Mouse (Mus musculus) G1E-ER4 (cell line): ENCODE measurements around the gene Siva1. TPM values are rescaled to one million over a fixed set of nuclear protein-coding genes. Genes with fewer than 3 reads are reported as not detected.

Source experiments
- GATA1 ChIP-seq: IDR thresholded peaks from one replicate; pipeline ENCODE4 v1.8.0; 2012; ENCODE audit warnings: low read length, inconsistent platforms
- polyA plus RNA-seq: library from polyadenylated mRNA; stranded (reverse); fragments of >175 nt; gene quantifications from 2 replicates; pipeline ENCODE4 v1.2.3, GENCODE M21; 2012

Siva1 gene
- polyA plus RNA-seq, 1 experiment = 75.4 TPM

DNA sequence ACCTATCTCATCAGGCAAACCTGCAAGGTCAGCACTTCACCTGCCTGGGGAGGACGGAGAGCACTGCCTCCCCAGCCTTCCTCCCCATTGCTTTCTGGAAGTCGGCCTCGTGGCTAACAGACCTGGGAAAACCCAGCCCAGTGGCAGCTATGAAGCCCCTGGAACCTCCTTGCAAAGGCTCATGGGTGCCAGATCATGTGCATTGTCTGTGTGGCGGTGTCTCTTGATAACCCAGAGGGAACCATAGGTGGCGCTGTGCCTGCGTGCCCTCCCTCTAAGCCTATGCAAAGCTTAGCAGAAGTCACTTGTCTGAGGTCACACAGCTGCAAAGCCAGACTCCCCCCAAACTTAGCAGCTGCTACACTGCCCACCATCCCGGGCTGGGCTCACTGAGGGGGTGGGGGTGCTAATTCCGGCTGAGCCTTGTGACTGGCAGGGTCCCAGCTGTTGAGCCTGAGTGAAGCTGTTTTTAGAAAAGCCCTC lies 26.5 kb upstream of the Siva1 start:
- TF ChIP-seq GATA1 = no peak

- no peak for TF ChIP-seq GATA1
Observed at GRCm38 (mm10) chr12:112618981-112619685, 25.3 kb upstream of the Siva1 start.

DNA sequence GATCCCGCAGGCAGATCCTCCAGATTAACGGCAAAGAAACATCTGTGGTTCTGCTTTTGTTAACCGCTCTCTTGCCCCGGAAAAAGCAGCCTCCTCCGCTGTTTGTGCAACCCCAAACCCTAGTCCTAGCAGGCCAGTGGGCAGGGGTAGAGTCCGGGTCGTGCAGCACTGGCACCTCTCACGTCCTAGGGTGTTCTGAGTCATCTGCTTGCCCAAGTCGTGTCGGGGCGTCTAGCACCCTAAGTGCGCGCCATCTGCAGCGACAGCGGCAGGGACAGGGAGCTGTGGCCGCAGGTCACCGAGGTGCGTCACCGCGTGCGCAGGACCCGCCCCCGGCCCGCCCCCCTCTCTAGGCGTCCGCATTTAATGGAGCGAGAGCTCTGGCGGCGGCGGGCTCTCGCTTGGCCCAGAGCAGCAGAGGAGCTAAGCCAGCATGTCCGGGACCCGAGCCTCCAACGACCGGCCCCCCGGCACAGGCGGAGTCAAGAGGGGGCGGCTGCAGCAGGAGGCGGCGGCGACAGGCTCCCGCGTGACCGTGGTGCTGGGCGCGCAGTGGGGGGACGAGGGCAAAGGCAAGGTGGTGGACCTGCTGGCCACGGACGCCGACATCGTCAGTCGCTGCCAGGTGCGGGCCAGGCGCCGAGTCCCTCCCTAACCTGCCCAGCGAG lies 24.7 kb upstream of the Siva1 start, which contains the start of gene Adssl1:
Gene Adssl1, plus strand, starts transcription at position 360 of the 668 bp plus-strand sequence.
- no peak for TF ChIP-seq GATA1

DNA sequence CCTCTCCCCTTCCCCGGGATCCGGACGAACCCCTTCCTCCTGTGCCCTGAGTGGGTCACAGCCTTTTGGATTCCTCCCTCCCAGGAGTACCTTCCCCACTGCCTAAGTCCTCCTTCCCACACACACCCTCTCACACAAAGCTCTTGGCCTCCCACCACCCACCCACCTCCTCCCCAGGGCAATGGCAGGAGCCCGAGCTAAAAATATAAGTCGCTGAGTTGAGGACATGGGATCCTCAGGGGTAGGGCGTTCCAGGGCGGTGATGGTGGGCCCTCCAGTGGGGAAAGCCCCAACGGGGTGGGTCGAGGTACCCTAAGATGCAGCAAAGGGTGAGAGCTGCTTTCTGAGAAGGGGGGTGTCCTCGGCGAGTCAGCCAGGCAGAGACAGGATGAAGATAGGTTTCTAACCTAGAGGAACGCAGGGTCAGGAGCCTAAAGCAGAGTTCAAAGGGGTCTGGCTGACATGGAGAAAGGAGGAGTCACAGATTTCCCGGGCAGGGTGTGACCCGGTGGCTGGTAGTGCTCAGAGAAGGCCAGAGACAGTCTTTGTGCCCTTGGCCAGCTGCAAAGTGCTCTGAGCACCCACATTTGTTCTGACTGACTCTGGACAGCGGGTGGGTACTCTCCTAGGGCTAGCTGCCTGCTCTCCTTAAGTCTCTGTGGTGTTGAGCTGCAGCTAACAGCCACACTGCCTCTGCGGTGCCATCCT lies 24.0 kb upstream of the Siva1 start:
- TF ChIP-seq GATA1 = no peak

DNA sequence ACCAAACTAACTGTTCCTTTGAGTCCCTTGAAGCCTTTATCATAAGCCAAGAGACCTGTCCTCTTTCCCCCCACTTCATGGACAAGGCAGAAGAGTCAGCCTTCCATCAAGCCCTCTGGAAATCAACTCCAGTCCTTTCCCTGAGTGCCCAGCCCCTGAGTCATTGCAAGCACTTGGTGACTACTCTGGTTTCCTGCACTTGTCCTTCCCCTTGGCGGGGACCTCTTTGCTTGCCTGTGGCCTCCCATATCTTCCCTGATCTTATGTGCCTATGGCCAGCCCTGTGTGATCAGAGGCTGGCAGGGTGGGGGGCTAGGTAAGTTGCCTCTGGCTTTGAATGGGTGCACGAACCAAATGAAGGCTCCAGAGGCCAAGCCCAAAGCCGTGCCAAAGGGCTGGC lies 22.6 kb upstream of the Siva1 start:
- no peak for TF ChIP-seq GATA1

- TF ChIP-seq GATA1 = no peak
Observed at GRCm38 (mm10) chr12:112623742-112624141, 20.7 kb upstream of the Siva1 start.

DNA sequence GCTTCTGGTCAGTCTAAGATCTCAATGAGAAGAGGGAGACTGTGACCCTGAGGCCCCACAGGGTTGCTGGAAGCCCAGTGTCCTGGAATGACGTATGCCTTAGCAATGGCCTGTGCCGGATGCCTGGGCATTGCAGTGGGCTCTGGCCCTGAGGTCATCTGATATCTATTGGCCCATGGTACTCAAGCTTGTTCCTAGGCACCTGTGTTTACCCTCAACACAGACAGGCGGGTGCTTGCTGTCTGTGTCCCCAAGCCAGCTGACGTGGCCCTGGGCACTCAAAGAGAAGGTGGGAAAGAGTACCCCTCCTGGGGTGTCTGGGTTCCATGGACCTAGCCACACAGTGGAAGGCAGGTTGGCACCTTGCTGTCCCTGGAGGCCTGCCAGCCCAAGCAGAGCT lies 18.8 kb upstream of the Siva1 start:
- TF ChIP-seq GATA1 = no peak

DNA sequence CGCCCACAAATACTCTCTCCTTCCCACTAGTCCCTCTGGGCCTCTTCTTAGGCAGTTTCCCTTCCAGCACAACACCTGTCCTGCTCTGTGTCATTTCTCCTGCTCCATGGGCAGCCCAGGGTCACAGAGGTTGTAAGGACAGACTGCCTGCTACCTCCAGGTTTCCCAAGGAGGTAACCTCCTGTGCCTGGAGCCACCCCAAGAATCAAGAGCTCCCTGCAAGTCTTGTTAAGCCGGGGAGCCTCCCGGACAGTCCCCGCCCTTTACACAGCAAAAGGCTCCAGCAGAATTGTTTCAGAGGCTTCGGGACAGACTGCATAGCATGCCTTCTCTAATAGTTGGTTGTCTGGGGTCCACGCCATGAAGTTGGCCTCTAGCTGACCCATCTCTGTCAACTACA lies 18.0 kb upstream of the Siva1 start:
- no peak for TF ChIP-seq GATA1

GRCm38 (mm10) chr12:112627097-112627881 lies 17.2 kb upstream of the Siva1 start:
- no peak for TF ChIP-seq GATA1

- TF ChIP-seq GATA1 = no peak
Observed at GRCm38 (mm10) chr12:112628197-112628596, 16.3 kb upstream of the Siva1 start.

GRCm38 (mm10) chr12:112628928-112629721 lies 15.4 kb upstream of the Siva1 start:
- no peak for TF ChIP-seq GATA1

DNA sequence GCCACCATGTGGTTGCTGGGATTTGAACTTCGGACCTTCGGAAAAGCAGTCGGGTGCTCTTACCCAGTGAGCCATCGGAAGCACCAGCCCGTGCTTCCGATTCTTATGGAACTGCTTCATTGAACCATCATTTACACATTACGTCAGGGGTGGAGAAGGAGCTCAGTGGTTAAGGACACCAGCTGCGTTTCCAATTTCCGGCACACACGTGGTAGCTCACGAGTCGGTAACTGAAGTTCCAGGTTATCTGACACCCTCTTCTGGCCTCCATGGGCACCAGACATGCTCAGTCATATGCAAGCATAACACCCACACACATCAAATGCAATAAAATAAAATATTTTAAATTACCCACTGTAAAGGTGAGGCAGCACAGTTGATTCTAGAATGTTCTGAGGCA lies 14.4 kb upstream of the Siva1 start:
- TF ChIP-seq GATA1 = no peak

DNA sequence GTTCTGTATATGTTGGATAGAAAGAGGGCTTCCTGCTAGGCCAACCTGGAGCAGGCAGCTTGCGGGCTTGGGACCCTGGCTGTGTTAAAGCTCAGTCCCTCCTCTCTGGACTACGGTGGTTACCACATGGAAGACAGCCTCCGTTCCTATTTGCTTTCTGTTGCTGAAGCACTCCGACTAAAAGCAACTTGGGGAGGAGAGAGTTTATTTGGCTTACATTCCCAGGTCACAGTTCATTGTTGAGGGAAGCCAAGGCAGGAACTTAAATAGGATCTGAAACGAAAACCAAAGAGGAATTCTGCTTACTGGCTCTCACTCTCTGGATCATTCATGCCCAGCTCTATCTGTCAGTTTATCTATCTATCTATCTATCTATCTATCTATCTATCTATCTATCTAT lies 13.7 kb upstream of the Siva1 start:
- TF ChIP-seq GATA1 = no peak

- TF ChIP-seq GATA1 = no peak
Observed at GRCm38 (mm10) chr12:112631472-112631871, 13.0 kb upstream of the Siva1 start.

- TF ChIP-seq GATA1 = no peak
Observed at GRCm38 (mm10) chr12:112632084-112632777, 12.2 kb upstream of the Siva1 start.
